24 mouse cellular contexts compared by ENCODE assay signal in the genomic region with DNA sequence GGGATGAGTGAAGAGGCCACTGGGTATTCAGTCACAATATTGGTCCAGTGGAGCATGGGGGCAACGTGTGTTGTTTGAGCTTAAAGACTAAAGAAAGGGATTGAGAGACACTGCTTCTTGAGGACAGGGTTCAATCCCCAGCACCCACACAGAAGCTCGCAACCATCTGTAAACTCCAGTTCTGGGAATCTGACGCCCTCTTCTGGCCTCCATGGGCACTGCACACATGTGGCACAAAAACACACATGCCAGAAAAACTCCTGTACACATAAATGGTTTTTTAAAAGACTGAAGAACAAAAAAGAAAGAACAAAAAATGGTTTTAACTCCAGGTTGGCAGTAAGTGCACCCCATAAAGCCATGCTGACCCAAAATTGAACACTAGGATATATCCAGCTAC.
DNase-seq lines count a peak whose midpoint lies in the region; ATAC-seq and TF ChIP-seq lines count a peak whose summit lies in the region.
"Had no signal": no experiment of that assay in that cellular context is flagged by ENCODE, and none has a peak within 500 bp of the region (broad histone marks: within the 10 kb centered on the region; RNA-seq: fewer than 3 reads in every experiment).

No protein-coding gene starts in this region.

- DNase-seq in layer of hippocampus, adult 2 months (ENCODE audit: low spot score in 2 of 2): no peak
- no peak for DNase-seq in layer of hippocampus, postnatal 25 days (ENCODE audit: extremely low spot score in 1 of 2, low spot score in 1 of 2)
- no peak for DNase-seq in MEL (ENCODE audit: low read depth, low spot score)
- no peak for DNase-seq in frontal cortex, postnatal 25 days (ENCODE audit: low spot score in 2 of 2)
- DNase-seq: adrenal gland, postnatal 25 days; B cell, adult 2 months; cerebellum, adult 9-11 months; kidney, postnatal 36 days; liver; right cerebral cortex, postnatal 25 days; thymus, adult 2 months; thymus, postnatal 4 days had no signal

- no peak overlapping the region for H3K27ac ChIP-seq in layer of hippocampus, adult 2 months
- H3K27ac ChIP-seq in midbrain, embryonic 13.5 days: 0 out of 2 replicates have a peak overlapping the region, but pooled peaks have one; percentile 4
- no peak overlapping the region for H3K27ac ChIP-seq in midbrain, embryonic 15.5 days
- H3K27ac ChIP-seq in MEL (ENCODE audit: control insufficient read depth, low read depth, low read length): no peak overlapping the region
- no peak overlapping the region for H3K27ac ChIP-seq in small intestine, adult 2 months (ENCODE audit: insufficient read depth, low read depth, low read length)
- H3K27ac ChIP-seq: forebrain, embryonic 10.5 days; heart, embryonic 15.5 days; limb, embryonic 10.5 days; lung, embryonic 15.5 days; macrophage; midbrain, embryonic 10.5 days; neural tube, embryonic 12.5 days had no signal

- no peak overlapping the region for H3K4me3 ChIP-seq in layer of hippocampus, adult 2 months
- H3K4me3 ChIP-seq in midbrain, embryonic 13.5 days (replicated peaks): no peak overlapping the region
- no peak overlapping the region for H3K4me3 ChIP-seq in midbrain, embryonic 15.5 days
- H3K4me3 ChIP-seq in MEL (ENCODE audit: control insufficient read depth in 1 of 2, insufficient read depth in 1 of 2, low read depth in 2 of 2, low read length in 2 of 2): no peak overlapping the region
- H3K4me3 ChIP-seq in small intestine, adult 2 months (ENCODE audit: low read depth, low read length): no peak overlapping the region
- H3K4me3 ChIP-seq: forebrain, embryonic 10.5 days; heart, embryonic 15.5 days; limb, embryonic 10.5 days; lung, embryonic 15.5 days; midbrain, embryonic 10.5 days; neural tube, embryonic 12.5 days had no signal

- no peaks in the 10 kb centered on the region for H3K79me2 ChIP-seq in MEL (ENCODE audit: control insufficient read depth, insufficient read depth, low read length, poor library complexity)

- 85% methylated on average over 3 of the region's 3 CpGs for WGBS in midbrain, embryonic 13.5 days
- 77% methylated on average over 3 of the region's 3 CpGs for WGBS in midbrain, embryonic 15.5 days
- WGBS in small intestine, adult 2 months: 80% methylated on average over 3 of the region's 3 CpGs

- no peak for TF ChIP-seq EP300 in MEL (IDR thresholded peaks at IDR 0.05; ENCODE audit: low read depth in 1 of 2, low read length in 2 of 2)

- no peak overlapping the region for H3K9ac ChIP-seq in midbrain, embryonic 13.5 days (replicated peaks)
- H3K9ac ChIP-seq in midbrain, embryonic 15.5 days: no peak overlapping the region
- no peak overlapping the region for H3K9ac ChIP-seq in MEL (ENCODE audit: control insufficient read depth, low read depth, low read length, poor library complexity, severe bottlenecking)
- H3K9ac ChIP-seq: heart, embryonic 15.5 days; lung, embryonic 15.5 days; neural tube, embryonic 12.5 days had no signal

- no peaks in the 10 kb centered on the region for H3K27me3 ChIP-seq in midbrain, embryonic 13.5 days
- no peaks in the 10 kb centered on the region for H3K27me3 ChIP-seq in midbrain, embryonic 15.5 days (replicated peaks)
- no peaks in the 10 kb centered on the region for H3K27me3 ChIP-seq in MEL (ENCODE audit: control insufficient read depth in 1 of 2, insufficient read depth in 2 of 2, low read length in 2 of 2)
- no peaks in the 10 kb centered on the region for H3K27me3 ChIP-seq in small intestine, adult 2 months (ENCODE audit: control insufficient read depth, insufficient read depth, low read length)
- H3K27me3 ChIP-seq: CH12.LX; heart, embryonic 15.5 days; lung, embryonic 15.5 days; neural tube, embryonic 12.5 days had no signal

- peaks cover 26% of the 10 kb centered on the region for H3K4me1 ChIP-seq in midbrain, embryonic 13.5 days (replicated peaks)
- H3K4me1 ChIP-seq in midbrain, embryonic 15.5 days: peaks cover 19% of the 10 kb centered on the region
- H3K4me1 ChIP-seq in MEL (ENCODE audit: control insufficient read depth in 1 of 2, insufficient read depth in 2 of 2, low read length in 2 of 2): no peaks in the 10 kb centered on the region
- H3K4me1 ChIP-seq in small intestine, adult 2 months (ENCODE audit: control insufficient read depth, insufficient read depth, insufficient read length, low read length): no peaks in the 10 kb centered on the region
- H3K4me1 ChIP-seq: heart, embryonic 15.5 days; lung, embryonic 15.5 days; neural tube, embryonic 12.5 days had no signal

- H3K9me3 ChIP-seq in midbrain, embryonic 13.5 days: no peaks in the 10 kb centered on the region
- H3K9me3 ChIP-seq in midbrain, embryonic 15.5 days: no peaks in the 10 kb centered on the region
- H3K9me3 ChIP-seq in MEL (replicated peaks; ENCODE audit: insufficient read depth, low read length): no peaks in the 10 kb centered on the region
- H3K9me3 ChIP-seq: heart, embryonic 15.5 days; limb, embryonic 10.5 days; lung, embryonic 15.5 days had no signal

- H3K4me2 ChIP-seq in midbrain, embryonic 13.5 days (replicated peaks): no peak overlapping the region
- no peak overlapping the region for H3K4me2 ChIP-seq in midbrain, embryonic 15.5 days
- H3K4me2 ChIP-seq: heart, embryonic 15.5 days; lung, embryonic 15.5 days; neural tube, embryonic 12.5 days had no signal

- no peak for TF ChIP-seq RAD21 in MEL (IDR thresholded peaks at IDR 0.05; ENCODE audit: low read depth, low read length)

- peak; percentile 61 for TF ChIP-seq CTCF in layer of hippocampus, adult 2 months (conservative IDR thresholded peaks at IDR 0.05)
- peak; percentile 8 to 35 (median 26); a peak in 3 of 6 replicates for TF ChIP-seq CTCF in MEL (IDR thresholded peaks at IDR 0.05 in 2 of 3, conservative IDR thresholded peaks at IDR 0.05 in 1 of 3; ENCODE audit: control insufficient read depth in 1 of 3, insufficient read depth in 1 of 3, low read depth in 2 of 3, low read length in 3 of 3, poor library complexity in 1 of 3, severe bottlenecking in 1 of 3)
- peak; percentile 21; the same call in 1 of the 2 replicates for TF ChIP-seq CTCF in small intestine, adult 2 months (IDR thresholded peaks at IDR 0.05; ENCODE audit: extremely low read depth, insufficient read length, insufficient replicate concordance, low read depth, low read length)

- peaks cover 90% of the 10 kb centered on the region for H3K36me3 ChIP-seq in midbrain, embryonic 13.5 days
- H3K36me3 ChIP-seq in midbrain, embryonic 15.5 days (replicated peaks): peaks cover 37% of the 10 kb centered on the region
- H3K36me3 ChIP-seq in MEL (ENCODE audit: control insufficient read depth in 1 of 2, insufficient read depth in 2 of 2, low read length in 2 of 2): no peaks in the 10 kb centered on the region
- H3K36me3 ChIP-seq in small intestine, adult 2 months (ENCODE audit: control insufficient read depth, insufficient read depth, low read length): no peaks in the 10 kb centered on the region
- H3K36me3 ChIP-seq: heart, embryonic 15.5 days; limb, embryonic 10.5 days; lung, embryonic 15.5 days had no signal

- TF ChIP-seq POLR2A in MEL (IDR thresholded peaks at IDR 0.05; ENCODE audit: control insufficient read depth in 1 of 2, insufficient read depth in 1 of 2, low read depth in 1 of 2, low read length in 2 of 2, poor library complexity in 1 of 2): no peak
- no peak for TF ChIP-seq POLR2A in small intestine, adult 2 months (IDR thresholded peaks at IDR 0.05; ENCODE audit: low read depth, low read length)

- no peak for ATAC-seq in midbrain, embryonic 13.5 days
- no peak for ATAC-seq in midbrain, embryonic 15.5 days (replicated peaks)
- ATAC-seq: intestine, embryonic 16.5 days had no signal

TF ChIP-seq in MEL, 35 proteins besides CTCF, POLR2A, EP300 and RAD21:
- TF ChIP-seq RCOR1 (IDR thresholded peaks at IDR 0.05; ENCODE audit: low read depth, low read length) (no peak), POLR2AphosphoS2 (IDR thresholded peaks at IDR 0.05; ENCODE audit: low read length) (no peak), MAX (IDR thresholded peaks at IDR 0.05; ENCODE audit: low read length) (no peak), SIN3A (IDR thresholded peaks at IDR 0.05; ENCODE audit: low read length) (no peak), TCF12 (IDR thresholded peaks at IDR 0.05; ENCODE audit: low read depth, low read length) (no peak), SMC3 (IDR thresholded peaks at IDR 0.05; ENCODE audit: low read depth, low read length) (no peak), USF1 (IDR thresholded peaks at IDR 0.05; ENCODE audit: low read depth, low read length) (no peak), GABPA (IDR thresholded peaks at IDR 0.05; ENCODE audit: low read depth, low read length) (no peak), TAL1 (IDR thresholded peaks at IDR 0.05; ENCODE audit: low read length) (no peak), MAZ (IDR thresholded peaks at IDR 0.05; ENCODE audit: low read depth, low read length) (no peak), USF2 (IDR thresholded peaks at IDR 0.05; ENCODE audit: borderline replicate concordance in 1 of 2, insufficient read depth in 1 of 2, low read depth in 1 of 2, low read length in 2 of 2) (no peak), MYC (IDR thresholded peaks at IDR 0.05; ENCODE audit: low read depth, low read length) (no peak), ZNF384 (IDR thresholded peaks at IDR 0.05; ENCODE audit: low read depth, low read length) (no peak), MEF2A (IDR thresholded peaks at IDR 0.05; ENCODE audit: extremely low read depth, insufficient replicate concordance, low read depth, low read length, poor library complexity, severe bottlenecking) (no peak), ELF1 (IDR thresholded peaks at IDR 0.05; ENCODE audit: low read depth, low read length) (no peak), E2F4 (IDR thresholded peaks at IDR 0.05; ENCODE audit: borderline replicate concordance, low read depth, low read length) (no peak), HCFC1 (IDR thresholded peaks at IDR 0.05; ENCODE audit: low read depth, low read length) (no peak), ETS1 (IDR thresholded peaks at IDR 0.05; ENCODE audit: low read depth, low read length) (no peak), ZC3H11A (IDR thresholded peaks at IDR 0.05; ENCODE audit: low read depth, low read length) (no peak)
